Comparison of ENCODE assay signal across 9 mouse cellular contexts in the genomic region with DNA sequence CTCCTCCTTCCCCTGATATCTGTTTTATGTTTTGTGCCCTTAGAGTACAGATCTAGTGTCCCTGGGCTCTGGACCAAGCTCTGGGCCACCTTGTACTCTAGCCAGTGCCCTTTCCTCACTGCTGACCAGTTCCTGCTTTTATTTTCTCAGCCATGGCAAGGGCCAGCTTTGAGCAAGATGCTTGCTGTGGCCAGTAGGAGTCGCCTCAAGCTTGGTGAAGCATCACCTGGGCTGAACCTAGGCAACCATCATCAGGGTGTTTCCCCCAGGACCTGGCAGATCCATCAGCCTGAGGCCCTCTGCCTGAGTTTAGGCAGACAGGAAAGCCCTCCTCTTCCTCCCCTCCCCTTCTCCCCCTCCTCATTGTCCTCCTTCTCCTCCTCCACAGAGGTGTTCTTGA. TPM values are rescaled to one million over a fixed set of nuclear protein-coding genes. Genes with fewer than 3 reads are reported as not detected.
DNase-seq lines count a peak whose midpoint lies in the region; ATAC-seq and TF ChIP-seq lines count a peak whose summit lies in the region.
"Had no signal": no experiment of that assay in that cellular context is flagged by ENCODE, and none has a peak within 500 bp of the region (broad histone marks: within the 10 kb centered on the region; RNA-seq: fewer than 3 reads in every experiment).

No protein-coding gene starts in this region.

- H3K9ac ChIP-seq in midbrain, postnatal 0 days (replicated peaks; ENCODE audit: low read length, poor library complexity, severe bottlenecking): no peak overlapping the region
- H3K9ac ChIP-seq: limb, embryonic 15.5 days had no signal

- peak overlapping the region; percentile 38; the same call in 1 of the 2 replicates for H3K27ac ChIP-seq in midbrain, postnatal 0 days (ENCODE audit: low read depth, low read length)
- H3K27ac ChIP-seq: limb, embryonic 15.5 days had no signal

- ATAC-seq in frontal cortex, adult (ENCODE audit: low TSS enrichment): 0 out of 2 replicates have a peak, but pooled peaks have one; percentile 32
- 0 out of 2 replicates have a peak, but pooled peaks have one; percentile 21 for ATAC-seq in midbrain, postnatal 0 days (ENCODE audit: low FRiP score)

- 43% methylated on average over 1 of the region's 1 CpGs for WGBS in midbrain, postnatal 0 days

- no peaks in the 10 kb centered on the region for H3K27me3 ChIP-seq in midbrain, postnatal 0 days (ENCODE audit: insufficient read depth, low read length)
- H3K27me3 ChIP-seq: limb, embryonic 15.5 days had no signal

- peak; percentile 68 for TF ChIP-seq CTCF in midbrain, postnatal 0 days (IDR thresholded peaks at IDR 0.05)

- H3K4me3 ChIP-seq in midbrain, postnatal 0 days (ENCODE audit: low read depth, low read length): no peak overlapping the region
- H3K4me3 ChIP-seq: limb, embryonic 15.5 days had no signal

- H3K36me3 ChIP-seq in midbrain, postnatal 0 days (ENCODE audit: insufficient read depth, low read length): peaks cover 65% of the 10 kb centered on the region

- no peak for DNase-seq in frontal cortex, postnatal 25 days (ENCODE audit: low spot score in 2 of 2)
- DNase-seq in spleen, adult 18-20 months: peak; percentile 26 to 49
- DNase-seq in spleen, postnatal 14 days (ENCODE audit: low spot score in 2 of 2): no peak
- DNase-seq in embryo, embryonic 11 days: peak; percentile 49
- peak; percentile 60 to 64 for DNase-seq in kidney, adult 8-10 months
- peak; percentile 50 for DNase-seq in midbrain, postnatal 0 days (ENCODE audit: low spot score)
- no peak for DNase-seq in frontal cortex, postnatal 14 days (ENCODE audit: low spot score in 2 of 2)

- H3K4me1 ChIP-seq in midbrain, postnatal 0 days (ENCODE audit: insufficient read depth, low read length): no peaks in the 10 kb centered on the region
- H3K4me1 ChIP-seq: limb, embryonic 15.5 days had no signal

- H3K4me2 ChIP-seq in midbrain, postnatal 0 days (ENCODE audit: low read depth, low read length, poor library complexity, severe bottlenecking): no peak overlapping the region
- H3K4me2 ChIP-seq: limb, embryonic 15.5 days had no signal

- H3K9me3 ChIP-seq in midbrain, postnatal 0 days (ENCODE audit: low read length): no peaks in the 10 kb centered on the region
- H3K9me3 ChIP-seq: limb, embryonic 15.5 days had no signal

RNA-seq across cellular contexts. Expression of a gene that starts 18.9 kb away (rescaled TPM):
- 32.3 and 33.7 TPM in 2 replicates for total RNA-seq in midbrain, postnatal 0 days (2014; rRNA removed)
- 2.8 and 3.1 TPM in 2 replicates for polyA plus RNA-seq in midbrain, postnatal 0 days (2015; fragmentation: Nextera tagmentation; extraction: Ambion mirVana)

RNA-seq across cellular contexts. Expression of a gene that starts 32.8 kb away (rescaled TPM):
- total RNA-seq in midbrain, postnatal 0 days (2014; rRNA removed): 76.1 and 99.3 TPM in 2 replicates
- polyA plus RNA-seq in midbrain, postnatal 0 days (2015; fragmentation: Nextera tagmentation; extraction: Ambion mirVana): 40.0 and 41.6 TPM in 2 replicates

RNA-seq across cellular contexts. Expression of a gene that starts 35.7 kb away (rescaled TPM):
- 58.7 and 59.6 TPM in 2 replicates for total RNA-seq in midbrain, postnatal 0 days (2014; rRNA removed)
- 16.8 and 17.7 TPM in 2 replicates for polyA plus RNA-seq in midbrain, postnatal 0 days (2015; fragmentation: Nextera tagmentation; extraction: Ambion mirVana)

RNA-seq across cellular contexts. Expression of a gene that starts 52.8 kb away (rescaled TPM):
- total RNA-seq in midbrain, postnatal 0 days (2014; rRNA removed): 161 and 180 TPM in 2 replicates
- 229 and 230 TPM in 2 replicates for polyA plus RNA-seq in midbrain, postnatal 0 days (2015; fragmentation: Nextera tagmentation; extraction: Ambion mirVana)

RNA-seq across cellular contexts. Expression of a gene that starts 54.2 kb away (rescaled TPM):
- 40.8 and 44.0 TPM in 2 replicates for total RNA-seq in midbrain, postnatal 0 days (2014; rRNA removed)
- polyA plus RNA-seq in midbrain, postnatal 0 days (2015; fragmentation: Nextera tagmentation; extraction: Ambion mirVana): 55.9 and 59.7 TPM in 2 replicates

Comparison
In these comparisons a context has a peak if more than half of its experiments do, and no peak if none do; other contexts are left out.
1. DNase-seq: peak in spleen, adult 18-20 months (2 of 2), embryo, embryonic 11 days (single experiment), kidney, adult 8-10 months (2 of 2) and midbrain, postnatal 0 days (single experiment); none in frontal cortex, postnatal 25 days (0 of 2), spleen, postnatal 14 days (0 of 2) and frontal cortex, postnatal 14 days (0 of 2).